In genomic region chr10:56836130-56836529, GRCm38 (mm10) we compare ENCODE assay signal across 24 mouse cellular contexts.
A peak's percentile ranks its signal among the peaks of the same experiment; 100 is the strongest.
DNase-seq lines count a peak whose midpoint lies in the region; ATAC-seq and TF ChIP-seq lines count a peak whose summit lies in the region.
"Had no signal": no experiment of that assay in that cellular context is flagged by ENCODE, and none has a peak within 500 bp of the region (broad histone marks: within the 10 kb centered on the region; RNA-seq: fewer than 3 reads in every experiment).

No protein-coding gene starts in this region.

- 56% methylated on average over 4 of the region's 4 CpGs for WGBS in heart, embryonic 11.5 days (ENCODE audit: insufficient replicate concordance)
- 63% methylated on average over 4 of the region's 4 CpGs for WGBS in heart, adult 2 months

- no peaks in the 10 kb centered on the region for H3K9me3 ChIP-seq in heart, embryonic 11.5 days (replicated peaks; ENCODE audit: control insufficient read depth, low read length)
- H3K9me3 ChIP-seq: embryonic facial prominence, embryonic 10.5 days; embryonic facial prominence, embryonic 12.5 days; forebrain, embryonic 13.5 days; forebrain, embryonic 15.5 days; G1E had no signal

- no peak for ATAC-seq in heart, embryonic 11.5 days (replicated peaks; ENCODE audit: insufficient number of reproducible peaks, low FRiP score, low TSS enrichment)
- ATAC-seq: activated CD4-positive, CD25-positive, alpha-beta regulatory T cell, adult 4 months; CD4-positive, CD25-positive, alpha-beta regulatory T cell, adult 4 months; forebrain, embryonic 13.5 days; forebrain, embryonic 15.5 days; Patski had no signal

- H3K4me3 ChIP-seq in heart, embryonic 11.5 days (ENCODE audit: low read depth, low read length), result no peak overlapping the region
- H3K4me3 ChIP-seq in heart, adult 2 months, result no peak overlapping the region
- H3K4me3 ChIP-seq: embryonic facial prominence, embryonic 10.5 days; embryonic facial prominence, embryonic 12.5 days; forebrain, embryonic 13.5 days; forebrain, embryonic 15.5 days had no signal

- peak; percentile 89 for DNase-seq in heart, adult 11 months
- peak in 1 of 2 experiments; percentile 27 for DNase-seq in heart, adult 2 months
- DNase-seq in heart, postnatal 36 days, result no peak
- peak; percentile 18 to 46 for DNase-seq in heart, adult 9 months (ENCODE audit: low spot score in 2 of 2)
- no peak for DNase-seq in heart, postnatal 25 days (ENCODE audit: low spot score)
- DNase-seq: adrenal gland, adult 8-10 months; adrenal gland, postnatal 14 days; adrenal gland, postnatal 36 days; B cell, adult 2 months; cerebellum, adult 11-12 months; cerebellum, adult 2 months; cerebellum, adult 9-10 months; cerebellum, postnatal 10 days; cerebellum, postnatal 25 days had no signal

- intact Hi-C loops in heart, adult 2 months (cut with DNase I), result loop anchor here (5.0 kb wide), 2 partner anchors 146 to 276 kb away; no protein-coding TSS in a partner anchor
- intact Hi-C loops in heart, postnatal 36 days (cut with DNase I), result loop anchor here (5.0 to 10.0 kb wide), 3 partner anchors 146 to 279 kb away; no protein-coding TSS in a partner anchor
- intact Hi-C loops in heart, postnatal 25 days (cut with DNase I), result loop anchor here (5.0 to 10.0 kb wide), 2 partner anchors 74 to 279 kb away; no protein-coding TSS in a partner anchor

- no peaks in the 10 kb centered on the region for H3K79me2 ChIP-seq in heart, adult 2 months (replicated peaks; ENCODE audit: control insufficient read depth, insufficient read depth, low read length)

- H3K27me3 ChIP-seq in heart, embryonic 11.5 days (ENCODE audit: control insufficient read depth, insufficient read depth, low read length), result no peaks in the 10 kb centered on the region
- no peaks in the 10 kb centered on the region for H3K27me3 ChIP-seq in heart, adult 2 months (ENCODE audit: control insufficient read depth, insufficient read depth, low read length)
- H3K27me3 ChIP-seq: CH12.LX; embryonic facial prominence, embryonic 12.5 days; forebrain, embryonic 13.5 days; forebrain, embryonic 15.5 days; Patski had no signal

- no peak for TF ChIP-seq EP300 in heart, adult 2 months (IDR thresholded peaks at IDR 0.05; ENCODE audit: insufficient read depth, low read depth, low read length)

- H3K36me3 ChIP-seq in heart, embryonic 11.5 days (ENCODE audit: control insufficient read depth, insufficient read depth, low read length), result no peaks in the 10 kb centered on the region
- peaks cover 3% of the 10 kb centered on the region for H3K36me3 ChIP-seq in heart, adult 2 months (ENCODE audit: control insufficient read depth, insufficient read depth, low read length)
- H3K36me3 ChIP-seq: embryonic facial prominence, embryonic 10.5 days; embryonic facial prominence, embryonic 12.5 days; forebrain, embryonic 15.5 days; G1E had no signal

- no peak for TF ChIP-seq CTCF in heart, adult 2 months (IDR thresholded peaks at IDR 0.05)

- H3K27ac ChIP-seq in heart, embryonic 11.5 days (ENCODE audit: low read depth, low read length), result no peak overlapping the region
- peak overlapping the region; percentile 78 for H3K27ac ChIP-seq in heart, adult 2 months
- H3K27ac ChIP-seq: embryonic facial prominence, embryonic 10.5 days; embryonic facial prominence, embryonic 12.5 days; forebrain, embryonic 13.5 days; forebrain, embryonic 15.5 days had no signal

- H3K4me2 ChIP-seq in heart, embryonic 11.5 days, result no peak overlapping the region
- H3K4me2 ChIP-seq: embryonic facial prominence, embryonic 12.5 days; forebrain, embryonic 13.5 days; forebrain, embryonic 15.5 days had no signal

- TF ChIP-seq POLR2A in heart, adult 2 months (IDR thresholded peaks at IDR 0.05; ENCODE audit: insufficient read depth, low read depth, low read length), result no peak

- H3K9ac ChIP-seq in heart, embryonic 11.5 days (ENCODE audit: low read depth, low read length), result no peak overlapping the region
- H3K9ac ChIP-seq in heart, adult 2 months (ENCODE audit: low read depth, low read length), result no peak overlapping the region
- H3K9ac ChIP-seq: embryonic facial prominence, embryonic 12.5 days; forebrain, embryonic 13.5 days; forebrain, embryonic 15.5 days had no signal

- no peaks in the 10 kb centered on the region for H3K4me1 ChIP-seq in heart, embryonic 11.5 days (ENCODE audit: control insufficient read depth, insufficient read depth, low read length)
- H3K4me1 ChIP-seq in heart, adult 2 months (ENCODE audit: control insufficient read depth, insufficient read depth, low read length), result peaks cover 2% of the 10 kb centered on the region; the same call in 1 of the 2 replicates

Comparison
In these comparisons a context has a peak if more than half of its experiments do, and no peak if none do; other contexts are left out.
1. DNase-seq: peak in heart, adult 11 months (single experiment) and heart, adult 9 months (2 of 2); none in heart, postnatal 36 days (0 of 2) and heart, postnatal 25 days (single experiment).